Mouse (Mus musculus): Measurements from ENCODE around the gene Glrx3. TPM values are rescaled to one million over a fixed set of nuclear protein-coding genes. Genes with fewer than 3 reads are reported as not detected.
"Not testable (repeated sequence)": the region's sequence is repeated elsewhere in the genome, so short reads cannot be mapped to it uniquely, and the experiment has no call there.

Glrx3 gene
- polyA plus RNA-seq, 1 experiment from 2014 or later: 131 TPM

DNA sequence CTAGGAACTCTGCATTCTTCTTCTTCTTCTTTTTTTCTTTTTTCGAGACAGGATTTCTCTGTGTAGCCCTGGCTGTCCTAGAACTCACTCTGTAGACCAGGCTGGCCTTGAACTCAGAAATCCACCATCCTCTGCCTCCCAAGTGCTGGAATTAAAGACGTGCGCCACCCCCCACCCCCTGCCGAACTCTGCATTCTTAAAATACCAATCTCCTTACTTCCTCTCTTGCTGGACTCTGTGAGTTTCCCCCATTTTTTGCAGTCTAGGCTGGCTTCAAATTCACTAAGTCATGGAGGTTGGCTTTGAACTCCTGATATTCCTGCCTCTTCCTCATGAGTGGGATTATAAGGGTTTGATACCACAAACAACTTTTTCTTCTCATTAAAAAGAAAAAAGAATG is 10.7 kb upstream of the Glrx3 start:
- no peak for ATAC-seq
- no peak overlapping the region for H3K27ac ChIP-seq
- no peak overlapping the region for H3K9ac ChIP-seq
- H3K4me2 ChIP-seq: no peak overlapping the region
- H3K36me3 ChIP-seq: no peaks in the 10 kb centered on the region
- H3K27me3 ChIP-seq (replicated peaks): no peaks in the 10 kb centered on the region; the same call in 1 of the 2 replicates
- H3K9me3 ChIP-seq (replicated peaks): no peaks in the 10 kb centered on the region
- 44% methylated on average over 4 of the region's 4 CpGs for WGBS (ENCODE audit: insufficient replicate concordance)
- no peak overlapping the region for H3K4me3 ChIP-seq
- no peaks in the 10 kb centered on the region for H3K4me1 ChIP-seq

DNA sequence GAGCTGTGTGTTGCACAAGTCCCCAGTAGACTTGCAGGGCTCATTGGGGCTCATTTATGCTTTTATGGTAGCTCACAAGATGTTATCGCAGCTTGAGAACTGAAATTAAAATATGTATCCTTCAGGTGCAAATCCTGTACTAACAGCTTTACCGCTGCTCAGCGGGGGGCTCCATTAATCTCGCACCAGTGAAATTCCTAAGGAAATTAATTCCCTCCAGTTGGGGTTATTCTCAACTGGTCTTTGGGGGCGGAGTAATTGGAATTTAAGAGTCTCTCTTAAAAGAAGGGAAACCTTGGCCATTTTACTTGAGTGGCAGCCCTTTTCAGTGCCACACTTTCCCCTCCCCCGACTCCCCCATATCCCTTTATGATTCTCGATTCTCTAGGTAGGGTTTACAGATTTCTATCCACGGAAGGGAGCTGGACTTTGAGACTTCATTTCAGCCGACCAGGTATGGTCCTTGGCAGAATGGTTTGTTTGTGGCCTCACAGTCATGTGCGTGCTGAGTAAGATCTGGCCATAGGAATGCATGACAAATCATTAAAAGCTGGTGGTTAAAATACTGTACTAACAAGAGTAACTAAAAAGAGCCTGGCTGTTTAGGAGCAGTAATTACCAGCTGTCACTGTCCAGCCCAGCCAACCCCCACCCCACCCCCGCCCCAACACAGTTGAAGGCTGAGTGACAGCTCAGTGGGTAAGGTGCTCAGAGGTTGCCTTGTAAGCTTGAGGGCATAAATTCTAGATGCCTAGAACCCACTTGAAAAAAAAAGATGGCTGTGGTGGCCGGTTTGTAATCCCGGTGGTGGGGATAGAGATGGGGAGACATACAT is 5.4 kb upstream of the Glrx3 start:
- WGBS (ENCODE audit: insufficient replicate concordance): 61% methylated on average over 13 of the region's 13 CpGs
- H3K27me3 ChIP-seq (replicated peaks): no peaks in the 10 kb centered on the region; the same call in 1 of the 2 replicates
- no peak overlapping the region for H3K27ac ChIP-seq
- peaks cover 10% of the 10 kb centered on the region for H3K4me1 ChIP-seq
- no peak overlapping the region for H3K4me3 ChIP-seq
- no peak overlapping the region for H3K4me2 ChIP-seq
- no peak for ATAC-seq
- H3K9me3 ChIP-seq (replicated peaks): no peaks in the 10 kb centered on the region
- no peaks in the 10 kb centered on the region for H3K36me3 ChIP-seq
- no peak overlapping the region for H3K9ac ChIP-seq

DNA sequence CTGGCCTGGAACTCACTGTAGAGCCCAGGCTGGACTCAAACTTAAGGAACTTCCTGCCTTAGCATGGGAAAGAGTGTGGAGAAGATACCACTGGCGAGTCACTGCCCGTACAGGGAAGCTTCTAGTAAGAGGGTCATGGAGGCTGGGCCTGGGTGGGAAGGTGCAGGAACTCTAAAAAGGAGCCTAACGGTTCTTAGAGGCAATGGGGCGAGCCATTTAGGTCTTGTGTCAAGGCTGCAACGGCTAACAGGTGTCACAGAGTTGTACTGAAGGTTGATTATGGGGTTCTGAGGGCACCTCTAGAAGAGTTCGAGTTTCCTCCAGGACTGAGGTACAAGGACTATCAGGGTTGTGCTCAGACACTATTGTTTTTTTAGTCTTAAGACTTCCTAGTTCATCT is 513 bp upstream of the Glrx3 start:
- Histone ChIP-seq H3K27ac (no peak overlapping the region; the same call in 1 of the 2 replicates), H3K4me2 (peak overlapping the region; percentile 85), H3K4me3 (peak overlapping the region; percentile 84; the same call in 1 of the 2 replicates), H3K9ac (no peak overlapping the region), H3K36me3 (no peaks in the 10 kb centered on the region), H3K9me3 (replicated peaks) (no peaks in the 10 kb centered on the region), H3K4me1 (peaks cover 37% of the 10 kb centered on the region), H3K27me3 (replicated peaks) (no peaks in the 10 kb centered on the region)
- WGBS (ENCODE audit: insufficient replicate concordance): 63% methylated on average over 6 of the region's 6 CpGs
- peak; percentile 2; the same call in 1 of the 2 replicates for ATAC-seq

DNA sequence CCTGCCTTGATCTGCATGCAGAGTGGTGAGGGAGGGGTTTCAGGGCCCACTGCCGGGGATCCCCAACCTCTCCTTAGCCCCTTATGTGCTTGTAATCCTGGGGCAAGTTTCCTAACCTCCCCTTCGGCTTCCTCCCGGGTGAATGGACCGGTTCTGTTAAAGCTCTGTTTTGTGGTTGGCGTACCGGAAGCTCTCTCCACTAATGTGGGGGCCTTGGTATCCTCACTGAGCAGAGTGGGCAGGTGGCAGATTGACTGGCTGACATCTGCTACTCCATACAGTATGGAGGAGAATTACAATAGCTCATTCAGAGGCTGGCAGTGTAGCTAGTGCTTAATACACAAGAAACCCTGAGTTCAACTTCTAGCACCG is 751 bp downstream of the Glrx3 start:
- Histone ChIP-seq H3K27me3 (replicated peaks) (no peaks in the 10 kb centered on the region), H3K36me3 (no peaks in the 10 kb centered on the region), H3K4me3 (peak overlapping the region; percentile 84), H3K4me2 (peak overlapping the region; percentile 85), H3K27ac (peak overlapping the region; percentile 78), H3K9me3 (replicated peaks) (no peaks in the 10 kb centered on the region), H3K9ac (peak overlapping the region; percentile 90), H3K4me1 (peaks cover 49% of the 10 kb centered on the region)
- 4% methylated on average over 7 of the region's 7 CpGs for WGBS (ENCODE audit: insufficient replicate concordance)
- 0 out of 2 replicates have a peak, but pooled peaks have one; percentile 6 for ATAC-seq

DNA sequence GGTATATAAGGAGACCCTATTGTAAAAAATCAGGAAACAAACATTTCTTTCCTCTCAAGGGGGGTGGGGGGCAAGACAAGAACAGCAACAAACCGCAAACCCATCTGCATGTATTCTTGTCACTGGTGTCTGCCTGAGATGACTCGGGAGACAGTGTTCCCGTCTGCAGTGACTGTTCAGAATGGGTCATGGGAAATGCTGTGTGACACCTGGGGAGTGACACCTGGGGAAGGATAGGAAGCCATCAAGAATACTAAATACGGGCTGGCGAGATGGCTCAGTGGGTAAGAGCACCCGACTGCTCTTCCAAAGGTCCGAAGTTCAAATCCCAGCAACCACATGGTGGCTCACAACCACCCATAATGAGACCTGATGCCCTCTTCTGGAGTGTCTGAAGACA is 1.5 kb downstream of the Glrx3 start:
- Histone ChIP-seq H3K4me1 (peaks cover 49% of the 10 kb centered on the region), H3K9ac (peak overlapping the region; percentile 90), H3K4me3 (peak overlapping the region; percentile 84), H3K4me2 (peak overlapping the region; percentile 85)
- WGBS (ENCODE audit: insufficient replicate concordance): 66% methylated on average over 7 of the region's 7 CpGs
- not testable (repeated sequence) for H3K27ac ChIP-seq; H3K27me3 ChIP-seq (replicated peaks); ATAC-seq; H3K36me3 ChIP-seq; H3K9me3 ChIP-seq (replicated peaks)

DNA sequence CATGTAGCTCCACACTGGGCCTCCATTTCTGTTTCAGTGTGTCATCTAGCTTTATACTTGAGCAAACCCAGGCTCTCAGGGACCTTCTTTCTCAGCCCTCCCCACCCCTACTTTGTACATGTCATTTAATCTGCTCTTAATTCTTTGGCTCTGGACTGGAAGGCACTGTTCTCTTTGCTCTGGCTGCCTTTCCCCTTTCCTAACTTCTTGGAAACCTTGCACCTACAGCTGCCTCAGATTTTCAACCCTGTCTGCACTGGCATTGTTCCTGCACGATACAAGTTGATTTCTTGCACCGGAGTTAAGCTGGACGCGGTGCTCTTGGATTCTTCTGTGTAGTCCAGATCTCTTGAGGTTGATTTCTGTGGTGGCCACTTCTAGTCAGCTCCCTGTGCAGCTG is 5.5 kb downstream of the Glrx3 start:
- Histone ChIP-seq H3K4me2 (no peak overlapping the region), H3K36me3 (peaks cover 38% of the 10 kb centered on the region), H3K27ac (no peak overlapping the region), H3K4me1 (peaks cover 36% of the 10 kb centered on the region), H3K4me3 (no peak overlapping the region), H3K9ac (no peak overlapping the region), H3K9me3 (replicated peaks) (no peaks in the 10 kb centered on the region), H3K27me3 (replicated peaks) (no peaks in the 10 kb centered on the region)
- no peak for ATAC-seq
- WGBS (ENCODE audit: insufficient replicate concordance): 86% methylated on average over 4 of the region's 4 CpGs

DNA sequence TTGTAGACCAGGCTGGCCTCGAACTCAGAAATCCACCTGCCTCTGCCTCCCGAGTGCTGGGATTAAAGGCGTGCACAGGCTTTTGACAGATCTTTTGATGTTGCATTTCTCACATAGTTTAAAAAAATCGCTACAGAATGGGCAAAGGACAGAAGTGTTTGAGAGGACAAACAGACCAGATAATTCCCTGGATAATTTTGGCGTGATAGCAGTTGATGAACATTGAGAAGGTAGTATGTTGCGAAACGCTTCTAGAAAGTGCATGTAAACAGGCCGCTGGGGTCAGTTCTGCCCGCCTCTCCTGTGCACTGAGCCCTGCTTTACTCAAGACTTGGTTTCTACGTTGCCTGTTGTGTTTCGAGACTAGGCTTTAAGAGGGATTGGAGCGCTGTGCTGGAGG is 7.9 kb downstream of the Glrx3 start:
- no peaks in the 10 kb centered on the region for H3K27me3 ChIP-seq (replicated peaks)
- WGBS (ENCODE audit: insufficient replicate concordance): 84% methylated on average over 12 of the region's 12 CpGs
- ATAC-seq: no peak
- no peak overlapping the region for H3K27ac ChIP-seq
- no peak overlapping the region for H3K9ac ChIP-seq
- H3K9me3 ChIP-seq (replicated peaks): no peaks in the 10 kb centered on the region
- H3K36me3 ChIP-seq: peaks cover 61% of the 10 kb centered on the region
- no peak overlapping the region for H3K4me3 ChIP-seq
- H3K4me1 ChIP-seq: peaks cover 17% of the 10 kb centered on the region
- no peak overlapping the region for H3K4me2 ChIP-seq

DNA sequence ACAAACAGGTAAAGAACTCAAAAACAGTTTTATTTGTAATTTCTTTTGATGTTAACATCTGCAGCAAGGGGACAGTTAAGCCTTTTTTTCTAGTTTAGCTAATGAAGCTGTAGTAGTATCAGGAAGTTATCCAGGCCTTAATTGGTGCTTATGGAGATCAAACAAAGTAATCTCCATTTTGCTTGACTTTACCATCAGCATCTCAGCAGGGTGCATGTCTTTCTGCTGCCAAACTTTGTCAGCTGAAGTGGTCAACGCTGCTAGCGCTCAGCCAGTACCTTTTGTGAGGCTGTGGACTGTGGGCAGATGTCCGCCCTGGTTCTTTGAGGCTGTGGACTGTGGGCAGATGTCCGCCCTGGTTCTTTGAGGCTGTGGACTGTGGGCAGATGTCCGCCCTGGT is 24.0 kb downstream of the Glrx3 start:
- WGBS (ENCODE audit: insufficient replicate concordance): 80% methylated on average over 5 of the region's 5 CpGs
- peaks cover 91% of the 10 kb centered on the region for H3K36me3 ChIP-seq
- H3K4me1 ChIP-seq: no peaks in the 10 kb centered on the region
- no peak for ATAC-seq
- no peak overlapping the region for H3K4me2 ChIP-seq
- H3K27me3 ChIP-seq (replicated peaks): no peaks in the 10 kb centered on the region
- no peak overlapping the region for H3K4me3 ChIP-seq
- H3K9me3 ChIP-seq (replicated peaks): no peaks in the 10 kb centered on the region
- no peak overlapping the region for H3K27ac ChIP-seq
- no peak overlapping the region for H3K9ac ChIP-seq

DNA sequence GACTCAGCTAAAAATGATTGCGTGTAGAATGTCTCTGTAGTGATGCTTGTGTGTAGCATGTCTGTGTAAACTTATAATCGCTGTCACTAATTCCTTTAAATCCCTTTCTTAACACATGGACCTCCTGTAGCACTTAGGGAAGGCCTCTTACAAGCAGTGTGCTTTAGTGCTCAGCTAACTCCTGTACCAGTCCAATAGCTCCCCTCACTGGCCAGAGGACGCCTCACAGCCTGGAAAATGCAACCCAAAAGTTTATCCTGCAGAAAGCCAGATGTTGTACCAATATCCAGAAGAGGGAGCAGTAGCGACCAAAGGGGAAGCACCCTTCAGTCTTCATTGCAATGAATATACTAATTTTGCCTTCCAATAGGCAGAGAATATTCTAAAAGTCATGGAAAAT is 30.8 kb downstream of the Glrx3 start:
- H3K27ac ChIP-seq: no peak overlapping the region
- no peaks in the 10 kb centered on the region for H3K4me1 ChIP-seq
- no peaks in the 10 kb centered on the region for H3K27me3 ChIP-seq (replicated peaks)
- no peak overlapping the region for H3K4me2 ChIP-seq
- no peaks in the 10 kb centered on the region for H3K9me3 ChIP-seq (replicated peaks)
- WGBS (ENCODE audit: insufficient replicate concordance): 74% methylated on average over 4 of the region's 4 CpGs
- no peak overlapping the region for H3K4me3 ChIP-seq
- H3K9ac ChIP-seq: no peak overlapping the region
- no peak for ATAC-seq
- peaks cover 64% of the 10 kb centered on the region for H3K36me3 ChIP-seq

DNA sequence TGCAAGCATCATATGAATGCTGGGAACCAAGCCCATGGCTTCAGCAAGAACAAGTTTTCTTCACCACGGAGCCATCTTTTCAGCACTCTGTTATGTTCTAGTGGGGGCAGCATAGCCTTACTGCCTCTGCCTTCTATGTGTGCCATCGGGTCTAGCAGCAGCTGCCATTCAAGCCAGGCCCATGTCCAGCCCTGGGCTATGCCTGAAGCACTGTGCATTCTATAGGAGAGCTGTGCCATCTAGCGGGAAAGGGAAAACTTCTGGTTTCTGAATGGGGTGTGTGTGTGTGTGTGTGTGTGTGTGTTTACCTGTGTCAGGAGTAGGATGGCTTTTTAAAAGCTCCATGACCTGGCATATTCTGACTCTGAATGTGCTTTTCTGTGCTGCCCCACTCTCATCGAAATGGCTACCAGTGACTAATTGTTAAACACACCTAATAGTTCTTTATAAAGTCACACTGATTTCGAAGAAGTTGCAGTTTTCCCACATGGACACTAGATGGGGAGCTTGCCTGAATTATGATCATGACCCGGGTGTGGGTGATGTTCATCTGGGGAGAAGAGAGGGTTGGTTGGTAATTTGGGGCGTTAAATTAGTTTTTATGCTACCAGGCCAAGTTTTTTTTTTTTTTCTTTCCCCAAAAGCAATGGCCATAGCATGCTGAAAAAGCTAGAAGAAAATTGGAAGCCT is 34.2 kb downstream of the Glrx3 start:
- peaks cover 13% of the 10 kb centered on the region for H3K27me3 ChIP-seq (replicated peaks)
- ATAC-seq: peak; percentile 32; the same call in 1 of the 2 replicates
- H3K36me3 ChIP-seq: peaks cover 32% of the 10 kb centered on the region
- H3K4me2 ChIP-seq: no peak overlapping the region
- WGBS (ENCODE audit: insufficient replicate concordance): 48% methylated on average over 7 of the region's 7 CpGs
- no peak overlapping the region for H3K27ac ChIP-seq
- no peaks in the 10 kb centered on the region for H3K9me3 ChIP-seq (replicated peaks)
- no peak overlapping the region for H3K4me3 ChIP-seq
- H3K9ac ChIP-seq: no peak overlapping the region
- no peaks in the 10 kb centered on the region for H3K4me1 ChIP-seq

DNA sequence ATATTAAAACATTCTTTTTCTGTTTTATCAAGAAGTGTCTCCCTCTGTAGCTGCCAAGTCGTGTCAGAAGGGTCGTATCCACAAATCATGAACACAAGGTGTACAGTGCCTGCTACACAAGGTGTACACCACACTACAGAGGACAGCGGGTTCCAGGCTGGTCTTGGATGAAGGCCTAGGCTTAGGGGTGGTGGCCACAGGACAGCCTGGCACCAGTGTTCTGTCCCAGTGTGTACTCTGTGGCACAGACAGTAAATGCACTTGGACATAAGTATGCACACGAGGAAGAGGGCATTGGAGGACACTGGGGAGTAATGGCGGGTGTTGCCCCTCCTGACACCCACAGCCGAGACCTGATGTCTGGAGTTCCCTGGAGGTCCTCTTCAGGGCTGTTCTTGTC is 34.7 kb downstream of the Glrx3 start:
- WGBS (ENCODE audit: insufficient replicate concordance): 62% methylated on average over 6 of the region's 6 CpGs
- no peak overlapping the region for H3K4me2 ChIP-seq
- H3K4me3 ChIP-seq: no peak overlapping the region
- ATAC-seq: no peak
- H3K27me3 ChIP-seq (replicated peaks): peaks cover 19% of the 10 kb centered on the region
- H3K9ac ChIP-seq: no peak overlapping the region
- peaks cover 26% of the 10 kb centered on the region for H3K36me3 ChIP-seq
- H3K4me1 ChIP-seq: no peaks in the 10 kb centered on the region
- no peak overlapping the region for H3K27ac ChIP-seq
- no peaks in the 10 kb centered on the region for H3K9me3 ChIP-seq (replicated peaks)

DNA sequence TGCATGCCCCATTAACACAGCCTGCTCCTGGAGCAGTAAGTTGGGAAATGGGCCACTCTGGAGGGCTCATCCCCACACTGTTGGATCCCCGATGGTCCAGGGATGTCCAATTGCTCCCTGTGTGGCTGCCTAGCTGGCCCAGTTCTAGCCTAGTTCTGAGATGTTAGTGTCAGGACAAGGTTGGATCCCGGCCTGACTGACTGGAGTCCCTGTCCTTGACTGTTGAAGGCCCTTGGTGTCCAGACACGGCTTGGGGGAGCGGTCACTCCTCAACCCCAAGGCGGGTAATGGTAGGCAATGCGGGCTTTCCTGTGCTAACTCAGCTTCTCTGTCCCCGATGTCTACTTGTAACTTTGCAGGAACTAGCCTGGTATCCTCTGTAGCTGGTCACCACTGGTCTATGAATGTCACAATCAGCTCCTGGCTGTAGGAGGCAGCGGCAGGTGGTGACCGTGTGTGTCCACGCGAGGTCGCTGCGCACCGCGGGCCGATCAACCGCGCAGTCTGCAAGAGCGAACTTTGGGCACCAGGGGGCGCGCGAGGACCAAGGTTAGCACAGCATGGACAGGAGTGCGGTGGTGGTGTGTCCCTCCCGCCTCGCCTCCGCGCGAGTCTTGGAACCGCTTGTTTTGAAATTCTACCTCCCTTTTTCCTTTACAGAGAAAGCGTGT is 40.7 kb downstream of the Glrx3 start:
- Histone ChIP-seq H3K4me1 (peaks cover 4% of the 10 kb centered on the region; the same call in 1 of the 2 replicates), H3K36me3 (no peaks in the 10 kb centered on the region), H3K4me2 (peak overlapping the region; percentile 53), H3K27ac (no peak overlapping the region), H3K4me3 (no peak overlapping the region), H3K9me3 (replicated peaks) (no peaks in the 10 kb centered on the region), H3K27me3 (replicated peaks) (peaks cover 37% of the 10 kb centered on the region), H3K9ac (no peak overlapping the region)
- WGBS (ENCODE audit: insufficient replicate concordance): 14% methylated on average over 30 of the region's 30 CpGs
- peak; percentile 86 for ATAC-seq
